Mouse (Mus musculus): Measurements from ENCODE around the gene Il34. TPM values are rescaled to one million over a fixed set of nuclear protein-coding genes. Genes with fewer than 3 reads are reported as not detected.

The Il34 gene
- polyA plus RNA-seq, 1 experiment from 2014 or later = 0.18 TPM

DNA sequence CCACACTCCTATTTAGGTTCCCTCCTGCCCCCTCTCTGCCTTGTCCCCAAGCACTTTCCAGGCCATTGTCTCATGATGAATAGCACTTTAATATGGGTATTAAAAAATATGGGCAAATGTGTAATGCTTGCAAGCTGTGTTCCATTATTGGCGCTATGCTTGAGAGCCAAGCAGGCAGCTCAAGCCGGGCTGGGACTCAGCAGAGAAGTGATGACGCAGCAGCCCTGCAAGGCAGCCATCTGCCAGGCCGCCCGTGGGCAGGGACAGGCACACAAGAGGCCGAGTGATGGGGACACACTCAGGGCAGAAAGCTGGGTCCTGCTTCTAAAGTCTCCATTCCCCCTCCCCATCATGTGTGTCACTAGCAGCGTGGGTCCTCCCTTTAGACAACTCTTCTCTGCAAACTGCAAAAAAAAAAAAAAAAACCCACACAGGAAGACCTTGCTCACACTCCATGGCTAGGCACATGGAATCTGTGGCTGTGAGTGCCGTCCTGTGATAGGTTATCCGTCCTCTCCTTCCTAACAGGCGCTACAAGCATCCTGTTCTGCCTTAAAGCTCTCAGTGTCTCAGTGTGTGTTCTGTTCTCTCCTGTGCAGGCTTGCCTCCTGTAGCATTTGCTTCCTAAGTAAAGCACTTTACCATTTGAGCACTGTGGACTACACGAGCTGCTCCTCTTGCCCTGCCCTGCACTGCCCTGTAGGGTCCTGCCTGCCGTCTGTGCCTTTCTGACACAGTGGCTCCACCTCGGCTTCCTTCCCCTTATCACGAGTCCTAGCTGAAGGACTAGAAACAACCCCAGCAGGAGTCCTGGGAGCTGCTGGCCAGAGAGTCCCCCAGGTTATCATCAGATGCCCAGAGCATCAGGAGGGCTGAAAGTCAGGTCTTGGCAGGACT lies 100.1 kb downstream of the Il34 start:
- Histone ChIP-seq H3K9me3 (ENCODE audit: control insufficient read depth, low read length) (no peaks in the 10 kb centered on the region), H3K27ac (ENCODE audit: low read depth, low read length) (no peak overlapping the region), H3K4me2 (no peak overlapping the region), H3K4me3 (ENCODE audit: low read depth, low read length) (no peak overlapping the region), H3K4me1 (replicated peaks; ENCODE audit: control insufficient read depth, insufficient read depth, low read length) (no peaks in the 10 kb centered on the region; the same call in 1 of the 2 replicates), H3K27me3 (replicated peaks; ENCODE audit: control insufficient read depth, insufficient read depth, low read length) (no peaks in the 10 kb centered on the region), H3K36me3 (ENCODE audit: control insufficient read depth, insufficient read depth, low read length) (0 out of 2 replicates have a peak, but pooled peaks cover 2% of the 10 kb centered on the region), H3K9ac (ENCODE audit: low read depth, low read length) (no peak overlapping the region)
- DNase-seq (ENCODE audit: low spot score) (no peak), ATAC-seq (replicated peaks; ENCODE audit: low FRiP score) (peak; percentile 39)
- WGBS = 58% methylated on average over 14 of the region's 14 CpGs

DNA sequence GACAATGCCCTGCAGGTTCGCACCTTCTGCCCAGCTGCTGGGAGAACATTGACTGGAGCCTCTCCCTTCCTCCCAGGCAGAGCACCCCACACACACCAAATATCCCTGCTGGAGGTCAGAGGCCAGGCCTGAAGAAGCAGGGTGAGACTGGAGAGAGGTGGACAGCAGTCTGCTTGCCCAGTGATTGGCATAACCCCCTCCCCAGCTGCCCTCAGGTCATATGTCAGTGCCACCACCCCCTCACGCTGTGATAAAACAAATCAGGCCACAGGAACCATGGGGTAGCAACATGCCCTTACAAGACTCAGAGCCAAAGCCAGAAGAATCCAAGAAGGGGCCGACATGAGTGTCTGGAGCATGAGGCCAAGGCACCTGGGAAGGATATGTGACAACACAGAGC lies 101.6 kb downstream of the Il34 start:
- H3K27me3 ChIP-seq (replicated peaks; ENCODE audit: control insufficient read depth, insufficient read depth, low read length) = no peaks in the 10 kb centered on the region
- no peak for ATAC-seq (replicated peaks; ENCODE audit: low FRiP score)
- no peaks in the 10 kb centered on the region for H3K36me3 ChIP-seq (ENCODE audit: control insufficient read depth, insufficient read depth, low read length)
- H3K9ac ChIP-seq (ENCODE audit: low read depth, low read length) = no peak overlapping the region
- H3K4me1 ChIP-seq (replicated peaks; ENCODE audit: control insufficient read depth, insufficient read depth, low read length) = no peaks in the 10 kb centered on the region
- DNase-seq (ENCODE audit: low spot score) = no peak
- H3K9me3 ChIP-seq (ENCODE audit: control insufficient read depth, low read length) = no peaks in the 10 kb centered on the region
- no peak overlapping the region for H3K4me3 ChIP-seq (ENCODE audit: low read depth, low read length)
- WGBS = 87% methylated on average over 3 of the region's 3 CpGs
- no peak overlapping the region for H3K4me2 ChIP-seq
- no peak overlapping the region for H3K27ac ChIP-seq (ENCODE audit: low read depth, low read length)

DNA sequence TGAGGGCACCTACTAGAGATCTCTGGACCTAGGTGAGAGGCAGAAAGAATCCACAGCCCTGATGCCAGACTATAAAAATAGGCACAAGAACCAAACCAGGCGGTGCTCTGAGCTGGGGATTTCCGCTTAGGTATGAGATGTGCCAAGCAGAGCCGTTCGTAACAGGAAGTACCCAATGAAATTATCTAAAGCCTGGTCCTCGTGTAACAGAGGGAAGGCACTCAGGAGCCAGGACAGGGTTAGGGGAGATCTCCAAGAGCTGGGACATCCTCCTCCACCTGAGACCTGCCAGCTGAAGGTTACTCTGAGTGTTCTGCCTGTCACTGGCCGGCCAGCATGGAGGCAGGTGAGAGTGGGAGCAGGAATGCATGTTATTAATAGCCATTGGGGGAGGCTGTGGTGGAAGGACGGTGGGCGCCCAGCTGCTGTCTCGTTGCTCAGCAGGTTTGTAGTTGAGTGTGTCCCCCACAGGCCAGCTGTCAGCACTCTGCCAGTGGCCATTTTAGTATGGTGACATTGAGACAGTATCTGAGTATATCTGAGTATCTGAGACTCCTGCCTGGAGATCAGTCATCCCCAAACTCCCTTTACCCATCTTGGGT lies 102.2 kb downstream of the Il34 start:
- WGBS = 78% methylated on average over 9 of the region's 9 CpGs
- no peak overlapping the region for H3K4me3 ChIP-seq (ENCODE audit: low read depth, low read length)
- no peak overlapping the region for H3K4me2 ChIP-seq
- no peak overlapping the region for H3K27ac ChIP-seq (ENCODE audit: low read depth, low read length)
- H3K9me3 ChIP-seq (ENCODE audit: control insufficient read depth, low read length) = no peaks in the 10 kb centered on the region
- H3K9ac ChIP-seq (ENCODE audit: low read depth, low read length) = no peak overlapping the region
- H3K27me3 ChIP-seq (replicated peaks; ENCODE audit: control insufficient read depth, insufficient read depth, low read length) = no peaks in the 10 kb centered on the region
- H3K36me3 ChIP-seq (ENCODE audit: control insufficient read depth, insufficient read depth, low read length) = 0 out of 2 replicates have a peak, but pooled peaks cover 2% of the 10 kb centered on the region
- H3K4me1 ChIP-seq (replicated peaks; ENCODE audit: control insufficient read depth, insufficient read depth, low read length) = no peaks in the 10 kb centered on the region
- DNase-seq (ENCODE audit: low spot score) (no peak), ATAC-seq (replicated peaks; ENCODE audit: low FRiP score) (no peak)

DNA sequence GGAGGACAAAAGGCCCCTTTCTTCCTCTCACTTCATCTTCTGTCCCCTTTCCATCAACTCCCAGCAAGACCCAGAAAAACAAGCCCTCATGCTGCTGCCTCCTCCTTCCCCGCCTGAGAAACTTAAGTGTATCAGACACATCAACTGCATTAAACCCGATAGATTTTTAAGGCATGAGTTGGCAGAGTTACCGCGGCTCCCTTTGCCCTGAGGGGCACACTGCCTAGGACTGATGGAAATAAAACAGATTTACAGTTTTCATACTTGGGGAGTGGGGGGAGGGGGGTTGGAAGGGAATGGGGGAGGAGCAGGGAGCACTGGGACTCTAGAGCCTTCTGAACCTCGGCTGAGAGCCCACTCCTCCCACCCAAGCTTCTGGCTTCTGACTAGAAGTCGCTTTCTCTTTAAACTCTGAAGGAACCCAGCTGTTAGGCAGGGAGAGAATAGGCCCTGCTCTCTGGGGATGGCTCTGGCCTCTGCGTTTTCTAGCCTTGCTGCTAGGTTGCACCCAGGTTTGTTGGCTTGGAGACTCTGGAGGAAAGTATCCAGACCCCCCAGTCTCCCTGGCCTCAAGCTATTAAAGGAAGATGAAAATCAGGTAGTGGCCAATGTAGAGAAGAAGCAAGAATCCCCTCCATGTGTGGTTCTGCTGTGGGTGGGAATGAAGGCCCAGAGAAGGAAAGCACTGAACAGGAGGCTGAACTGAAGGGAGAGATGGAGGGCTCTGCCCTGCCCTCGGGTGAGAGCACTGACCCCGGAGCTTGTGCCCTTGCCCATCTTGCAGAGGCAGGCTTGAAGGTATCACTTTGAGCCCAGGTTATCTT lies 102.9 kb downstream of the Il34 start:
- ATAC-seq (replicated peaks; ENCODE audit: low FRiP score) (no peak), DNase-seq (ENCODE audit: low spot score) (no peak)
- H3K36me3 ChIP-seq (ENCODE audit: control insufficient read depth, insufficient read depth, low read length) = 0 out of 2 replicates have a peak, but pooled peaks cover 2% of the 10 kb centered on the region
- H3K27ac ChIP-seq (ENCODE audit: low read depth, low read length) = no peak overlapping the region
- no peaks in the 10 kb centered on the region for H3K9me3 ChIP-seq (ENCODE audit: control insufficient read depth, low read length)
- H3K4me3 ChIP-seq (ENCODE audit: low read depth, low read length) = no peak overlapping the region
- H3K4me1 ChIP-seq (replicated peaks; ENCODE audit: control insufficient read depth, insufficient read depth, low read length) = no peaks in the 10 kb centered on the region
- H3K9ac ChIP-seq (ENCODE audit: low read depth, low read length) = no peak overlapping the region
- no peaks in the 10 kb centered on the region for H3K27me3 ChIP-seq (replicated peaks; ENCODE audit: control insufficient read depth, insufficient read depth, low read length)
- 74% methylated on average over 9 of the region's 9 CpGs for WGBS
- no peak overlapping the region for H3K4me2 ChIP-seq

DNA sequence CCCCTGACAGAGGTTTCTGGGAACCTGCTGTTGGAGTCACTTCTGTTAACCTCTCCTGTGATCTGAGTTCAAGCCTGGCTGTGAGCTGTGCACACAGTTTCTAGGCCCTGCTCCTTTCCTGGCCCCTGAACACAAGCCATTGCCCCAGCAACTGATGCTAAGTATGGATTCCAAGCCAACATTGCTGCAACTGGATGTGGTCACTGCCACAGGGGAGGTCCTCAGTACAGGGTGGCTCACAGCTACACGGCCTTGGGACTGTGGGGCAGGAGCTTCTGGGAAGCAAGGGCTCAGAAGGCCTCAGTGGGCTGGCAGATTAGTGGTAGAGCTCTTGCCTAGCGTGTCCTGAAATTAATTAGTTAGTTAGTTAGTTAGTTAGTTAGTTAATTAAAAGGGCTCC lies 105.2 kb downstream of the Il34 start:
- Histone ChIP-seq H3K9me3 (ENCODE audit: control insufficient read depth, low read length) (no peaks in the 10 kb centered on the region), H3K4me3 (ENCODE audit: low read depth, low read length) (no peak overlapping the region), H3K27me3 (replicated peaks; ENCODE audit: control insufficient read depth, insufficient read depth, low read length) (no peaks in the 10 kb centered on the region), H3K27ac (ENCODE audit: low read depth, low read length) (no peak overlapping the region), H3K4me2 (no peak overlapping the region), H3K9ac (ENCODE audit: low read depth, low read length) (no peak overlapping the region), H3K4me1 (replicated peaks; ENCODE audit: control insufficient read depth, insufficient read depth, low read length) (no peaks in the 10 kb centered on the region), H3K36me3 (ENCODE audit: control insufficient read depth, insufficient read depth, low read length) (peaks cover 2% of the 10 kb centered on the region; the same call in 1 of the 2 replicates)
- no peak for ATAC-seq (replicated peaks; ENCODE audit: low FRiP score)
- no peak for DNase-seq (ENCODE audit: low spot score)
- WGBS = 91% methylated on average over 2 of the region's 2 CpGs

DNA sequence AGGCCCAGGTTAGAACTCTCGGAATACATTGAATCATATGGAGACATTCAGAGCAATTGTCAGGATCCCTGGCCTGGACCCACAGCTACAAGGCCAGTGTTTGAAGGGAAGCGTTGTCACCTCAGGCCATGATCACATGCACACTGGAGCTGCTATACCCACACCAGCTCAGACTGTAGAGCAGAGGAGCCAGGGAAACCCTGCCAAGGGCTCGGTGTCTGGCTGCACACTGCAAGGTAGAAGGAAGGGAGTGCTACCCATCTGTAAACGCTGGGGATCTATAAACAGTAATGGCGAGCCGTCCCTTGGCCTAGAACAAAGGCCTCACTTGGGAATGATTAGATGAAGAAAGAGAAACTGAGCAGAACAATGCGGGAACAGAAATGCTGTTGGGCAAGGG lies 106.2 kb downstream of the Il34 start:
- DNase-seq (ENCODE audit: low spot score) (no peak), ATAC-seq (replicated peaks; ENCODE audit: low FRiP score) (no peak)
- Histone ChIP-seq H3K36me3 (ENCODE audit: control insufficient read depth, insufficient read depth, low read length) (peaks cover 2% of the 10 kb centered on the region; the same call in 1 of the 2 replicates), H3K27ac (ENCODE audit: low read depth, low read length) (no peak overlapping the region), H3K4me3 (ENCODE audit: low read depth, low read length) (no peak overlapping the region), H3K4me2 (no peak overlapping the region), H3K4me1 (replicated peaks; ENCODE audit: control insufficient read depth, insufficient read depth, low read length) (no peaks in the 10 kb centered on the region), H3K9ac (ENCODE audit: low read depth, low read length) (no peak overlapping the region), H3K27me3 (replicated peaks; ENCODE audit: control insufficient read depth, insufficient read depth, low read length) (no peaks in the 10 kb centered on the region), H3K9me3 (ENCODE audit: control insufficient read depth, low read length) (no peaks in the 10 kb centered on the region)
- 87% methylated on average over 7 of the region's 7 CpGs for WGBS

DNA sequence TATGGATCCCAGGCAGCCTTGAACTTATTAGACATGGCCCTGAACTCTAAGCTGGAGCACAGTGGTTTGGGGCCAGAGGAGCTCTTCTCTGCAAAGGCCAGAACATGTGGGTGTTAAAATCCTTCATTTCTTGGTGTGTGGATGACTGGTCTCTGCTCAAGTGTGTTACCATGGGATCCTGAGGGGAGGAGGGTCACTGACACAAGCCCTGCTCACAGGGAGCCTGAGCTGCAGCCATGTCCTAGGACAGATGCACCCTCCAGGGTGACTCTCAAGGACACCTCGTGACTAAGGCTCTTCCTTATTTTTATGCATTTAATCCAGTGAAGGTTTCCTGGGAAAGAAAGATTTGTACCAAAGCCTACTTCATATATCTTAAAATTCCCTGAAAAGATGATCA lies 107.6 kb downstream of the Il34 start:
- Histone ChIP-seq H3K4me3 (ENCODE audit: low read depth, low read length) (no peak overlapping the region), H3K9me3 (ENCODE audit: control insufficient read depth, low read length) (no peaks in the 10 kb centered on the region), H3K4me1 (replicated peaks; ENCODE audit: control insufficient read depth, insufficient read depth, low read length) (no peaks in the 10 kb centered on the region), H3K4me2 (no peak overlapping the region), H3K27me3 (replicated peaks; ENCODE audit: control insufficient read depth, insufficient read depth, low read length) (no peaks in the 10 kb centered on the region), H3K9ac (ENCODE audit: low read depth, low read length) (no peak overlapping the region), H3K36me3 (ENCODE audit: control insufficient read depth, insufficient read depth, low read length) (peaks cover 2% of the 10 kb centered on the region; the same call in 1 of the 2 replicates), H3K27ac (ENCODE audit: low read depth, low read length) (no peak overlapping the region)
- DNase-seq (ENCODE audit: low spot score) (no peak), ATAC-seq (replicated peaks; ENCODE audit: low FRiP score) (no peak)
- WGBS = 65% methylated on average over 1 of the region's 1 CpGs

DNA sequence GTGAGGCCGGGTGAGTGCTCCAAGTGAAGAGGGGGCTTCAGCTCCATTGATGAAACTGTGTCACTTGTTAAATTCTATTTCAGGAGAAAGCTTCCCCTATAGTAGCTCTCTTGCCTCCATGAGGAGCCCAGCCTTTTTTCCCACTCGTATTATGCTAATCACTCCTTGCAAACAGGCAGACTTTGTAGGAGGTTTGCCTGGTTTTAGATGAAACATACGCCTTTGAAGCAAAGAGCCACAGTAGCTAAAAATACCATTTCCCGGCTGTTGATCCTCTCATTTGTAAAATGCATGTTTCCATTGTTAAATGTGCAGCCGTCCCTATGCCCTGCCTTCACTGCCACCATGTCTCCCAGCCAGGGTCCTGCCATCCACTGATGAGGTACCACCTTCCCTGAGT lies 108.2 kb downstream of the Il34 start:
- ATAC-seq (replicated peaks; ENCODE audit: low FRiP score) = no peak
- Histone ChIP-seq H3K9ac (ENCODE audit: low read depth, low read length) (no peak overlapping the region), H3K4me1 (replicated peaks; ENCODE audit: control insufficient read depth, insufficient read depth, low read length) (no peaks in the 10 kb centered on the region), H3K4me3 (ENCODE audit: low read depth, low read length) (no peak overlapping the region), H3K9me3 (ENCODE audit: control insufficient read depth, low read length) (no peaks in the 10 kb centered on the region), H3K27ac (ENCODE audit: low read depth, low read length) (no peak overlapping the region), H3K27me3 (replicated peaks; ENCODE audit: control insufficient read depth, insufficient read depth, low read length) (no peaks in the 10 kb centered on the region), H3K36me3 (ENCODE audit: control insufficient read depth, insufficient read depth, low read length) (peaks cover 2% of the 10 kb centered on the region; the same call in 1 of the 2 replicates), H3K4me2 (no peak overlapping the region)
- WGBS = 86% methylated on average over 5 of the region's 5 CpGs
- no peak for DNase-seq (ENCODE audit: low spot score)

Data from liver, embryonic 11.5 days (tissue).